Comparison of ENCODE assay signal across 31 mouse cellular contexts in genomic region chr14:121541262-121541661, GRCm38 (mm10). TPM values are rescaled to one million over a fixed set of nuclear protein-coding genes. Genes with fewer than 3 reads are reported as not detected.
DNase-seq lines count a peak whose midpoint lies in the region; ATAC-seq and TF ChIP-seq lines count a peak whose summit lies in the region.
"Had no signal": no experiment of that assay in that cellular context is flagged by ENCODE, and none has a peak within 500 bp of the region (broad histone marks: within the 10 kb centered on the region; RNA-seq: fewer than 3 reads in every experiment).

No protein-coding gene starts in this region.

- H3K4me2 ChIP-seq in heart, embryonic 13.5 days: 0 out of 2 replicates have a peak overlapping the region, but pooled peaks have one; percentile 10
- H3K4me2 ChIP-seq in intestine, embryonic 15.5 days (replicated peaks): peak overlapping the region; percentile 28; the same call in 1 of the 2 replicates
- H3K4me2 ChIP-seq: embryonic facial prominence, embryonic 13.5 days; forebrain, embryonic 13.5 days; hindbrain, embryonic 13.5 days had no signal

- TF ChIP-seq CTCF in MEL (IDR thresholded peaks at IDR 0.05 in 2 of 3, conservative IDR thresholded peaks at IDR 0.05 in 1 of 3; ENCODE audit: control insufficient read depth in 1 of 3, insufficient read depth in 1 of 3, low read depth in 2 of 3, low read length in 3 of 3, poor library complexity in 1 of 3, severe bottlenecking in 1 of 3): no peak

- 47% methylated on average over 7 of the region's 7 CpGs for WGBS in heart, embryonic 13.5 days
- 56% methylated on average over 7 of the region's 7 CpGs for WGBS in intestine, embryonic 15.5 days
- WGBS in large intestine, adult 2 months: 30% methylated on average over 7 of the region's 7 CpGs

- peaks cover 9% of the 10 kb centered on the region for H3K36me3 ChIP-seq in heart, embryonic 13.5 days
- no peaks in the 10 kb centered on the region; a peak in 1 of 4 replicates for H3K36me3 ChIP-seq in MEL (ENCODE audit: control insufficient read depth in 1 of 2, insufficient read depth in 2 of 2, low read length in 2 of 2)
- peaks cover 11% of the 10 kb centered on the region; the same call in 1 of the 2 replicates for H3K36me3 ChIP-seq in intestine, embryonic 15.5 days
- H3K36me3 ChIP-seq: embryonic facial prominence, embryonic 13.5 days; hindbrain, embryonic 10.5 days had no signal

- no peak overlapping the region for H3K27ac ChIP-seq in heart, embryonic 13.5 days (replicated peaks)
- H3K27ac ChIP-seq in MEL (ENCODE audit: control insufficient read depth, low read depth, low read length): no peak overlapping the region
- no peak overlapping the region for H3K27ac ChIP-seq in intestine, embryonic 15.5 days
- H3K27ac ChIP-seq: embryonic facial prominence, embryonic 10.5 days; embryonic facial prominence, embryonic 13.5 days; forebrain, embryonic 13.5 days; gastrocnemius, adult 2 months; hindbrain, embryonic 10.5 days; hindbrain, embryonic 13.5 days; hindbrain, postnatal 0 days had no signal

- peaks cover 10% of the 10 kb centered on the region for H3K4me1 ChIP-seq in heart, embryonic 13.5 days
- peaks cover 0 to 4% of the 10 kb centered on the region in 2 experiments; a peak in 1 of 4 replicates for H3K4me1 ChIP-seq in MEL (ENCODE audit: control insufficient read depth in 1 of 2, insufficient read depth in 2 of 2, low read length in 2 of 2)
- H3K4me1 ChIP-seq in intestine, embryonic 15.5 days (replicated peaks): no peaks in the 10 kb centered on the region
- H3K4me1 ChIP-seq: embryonic facial prominence, embryonic 10.5 days; embryonic facial prominence, embryonic 13.5 days; forebrain, embryonic 13.5 days; hindbrain, embryonic 10.5 days; hindbrain, embryonic 13.5 days had no signal

- no peaks in the 10 kb centered on the region for H3K27me3 ChIP-seq in heart, embryonic 13.5 days (replicated peaks)
- no peaks in the 10 kb centered on the region for H3K27me3 ChIP-seq in MEL (ENCODE audit: control insufficient read depth in 1 of 2, insufficient read depth in 2 of 2, low read length in 2 of 2)
- H3K27me3 ChIP-seq in intestine, embryonic 15.5 days (replicated peaks): no peaks in the 10 kb centered on the region
- H3K27me3 ChIP-seq: CH12.LX; forebrain, embryonic 13.5 days; hindbrain, embryonic 13.5 days had no signal

- no peak overlapping the region for H3K9ac ChIP-seq in heart, embryonic 13.5 days
- H3K9ac ChIP-seq in MEL (ENCODE audit: control insufficient read depth, low read depth, low read length, poor library complexity, severe bottlenecking): no peak overlapping the region
- no peak overlapping the region for H3K9ac ChIP-seq in intestine, embryonic 15.5 days
- H3K9ac ChIP-seq: embryonic facial prominence, embryonic 13.5 days; forebrain, embryonic 13.5 days; forebrain, postnatal 0 days; hindbrain, embryonic 13.5 days had no signal

- TF ChIP-seq EP300 in MEL (IDR thresholded peaks at IDR 0.05; ENCODE audit: low read depth in 1 of 2, low read length in 2 of 2): peak in 1 of 2 experiments; percentile 17; a peak in 1 of 4 replicates

- no peak for ATAC-seq in heart, embryonic 13.5 days (ENCODE audit: extremely low read depth, insufficient number of reproducible peaks, low FRiP score, low TSS enrichment)
- ATAC-seq in intestine, embryonic 15.5 days: peak; percentile 76
- ATAC-seq: forebrain, embryonic 13.5 days; forebrain, postnatal 0 days; hindbrain, postnatal 0 days; inflammation-experienced regulatory T-cells, adult 6 months had no signal

- TF ChIP-seq POLR2A in MEL (IDR thresholded peaks at IDR 0.05; ENCODE audit: control insufficient read depth in 1 of 2, insufficient read depth in 1 of 2, low read depth in 1 of 2, low read length in 2 of 2, poor library complexity in 1 of 2): no peak

- 0 out of 2 replicates have a peak, but pooled peaks cover 6% of the 10 kb centered on the region for H3K9me3 ChIP-seq in heart, embryonic 13.5 days
- H3K9me3 ChIP-seq in MEL (replicated peaks; ENCODE audit: insufficient read depth, low read length): no peaks in the 10 kb centered on the region
- no peaks in the 10 kb centered on the region for H3K9me3 ChIP-seq in intestine, embryonic 15.5 days
- H3K9me3 ChIP-seq: embryonic facial prominence, embryonic 10.5 days; forebrain, embryonic 13.5 days; G1E; hindbrain, embryonic 10.5 days; hindbrain, embryonic 13.5 days had no signal

- no peak for TF ChIP-seq RAD21 in MEL (IDR thresholded peaks at IDR 0.05; ENCODE audit: low read depth, low read length)

- no peak for DNase-seq in heart, adult 18-20 months
- DNase-seq in MEL (ENCODE audit: low read depth, low spot score): peak; percentile 7
- DNase-seq in large intestine, adult 2 months (ENCODE audit: low read depth, low spot score): peak; percentile 29
- DNase-seq in adrenal gland, postnatal 14 days: no peak
- DNase-seq in retina, embryonic 14.5 days (ENCODE audit: low spot score): no peak
- DNase-seq: adrenal gland, adult 2 months; adrenal gland, postnatal 25 days; B cell, adult 2 months; cerebellum, adult 11-12 months; cerebellum, adult 8-10 months; cerebellum, postnatal 10 days; cerebellum, postnatal 36 days; embryo, embryonic 11 days; forebrain, postnatal 0 days; gastrocnemius, adult 2 months; gastrocnemius, postnatal 14 days; heart, adult 11 months had no signal

- no peak overlapping the region for H3K4me3 ChIP-seq in heart, embryonic 13.5 days
- no peak overlapping the region for H3K4me3 ChIP-seq in MEL (ENCODE audit: control insufficient read depth in 1 of 2, insufficient read depth in 1 of 2, low read depth in 2 of 2, low read length in 2 of 2)
- no peak overlapping the region for H3K4me3 ChIP-seq in intestine, embryonic 15.5 days (replicated peaks)
- H3K4me3 ChIP-seq: embryonic facial prominence, embryonic 10.5 days; embryonic facial prominence, embryonic 13.5 days; erythroblast, embryonic 14.5 days; forebrain, embryonic 13.5 days; gastrocnemius, adult 2 months; hindbrain, embryonic 10.5 days; hindbrain, embryonic 13.5 days had no signal

- H3K79me2 ChIP-seq in MEL (ENCODE audit: control insufficient read depth, insufficient read depth, low read length, poor library complexity): no peaks in the 10 kb centered on the region

TF ChIP-seq in MEL, 35 proteins besides CTCF, POLR2A, EP300 and RAD21:
- TF ChIP-seq CHD2 (IDR thresholded peaks at IDR 0.05; ENCODE audit: low read length): no peak
- no peak for TF ChIP-seq USF2 (IDR thresholded peaks at IDR 0.05; ENCODE audit: borderline replicate concordance in 1 of 2, insufficient read depth in 1 of 2, low read depth in 1 of 2, low read length in 2 of 2)
- no peak for TF ChIP-seq ELF1 (IDR thresholded peaks at IDR 0.05; ENCODE audit: low read depth, low read length)
- no peak for TF ChIP-seq SIN3A (IDR thresholded peaks at IDR 0.05; ENCODE audit: low read length)
- TF ChIP-seq E2F4 (IDR thresholded peaks at IDR 0.05; ENCODE audit: borderline replicate concordance, low read depth, low read length): no peak
- no peak for TF ChIP-seq POLR2AphosphoS5 (IDR thresholded peaks at IDR 0.05; ENCODE audit: borderline replicate concordance, low read depth, low read length)
- no peak for TF ChIP-seq MAFK (IDR thresholded peaks at IDR 0.05; ENCODE audit: borderline replicate concordance, low read depth, low read length)
- no peak for TF ChIP-seq GABPA (IDR thresholded peaks at IDR 0.05; ENCODE audit: low read depth, low read length)
- TF ChIP-seq NRF1 (IDR thresholded peaks at IDR 0.05; ENCODE audit: insufficient read depth, low read depth, low read length, poor library complexity, severe bottlenecking): no peak
- TF ChIP-seq TAL1 (IDR thresholded peaks at IDR 0.05; ENCODE audit: low read length): no peak

RNA-seq across cellular contexts. Expression of gene Slc15a1, which starts 36.2 kb away (rescaled TPM):
- polyA plus RNA-seq in heart, embryonic 13.5 days (2015; fragmentation: Nextera tagmentation; extraction: Ambion mirVana): 0.06 TPM in 1 of 2 replicates, not detected in the other
- not detected for total RNA-seq in heart, adult 18-20 months (2021)
- total RNA-seq in MEL (2012; rRNA removed): not detected in 2 replicates
- polyA plus RNA-seq in MEL (2012; ENCODE audit: insufficient read depth in 1 of 2, insufficient read length in 2 of 2, low read depth in 1 of 2, low replicate concordance in 2 of 2, missing spikeins in 1 of 2): not detected
- 6.0 and 6.6 TPM in 2 replicates for polyA plus RNA-seq in intestine, embryonic 15.5 days (2015; fragmentation: Nextera tagmentation; extraction: Ambion mirVana)
- polyA plus RNA-seq in large intestine, adult 2 months (2012; rRNA removed): 66.9 and 341 TPM in 2 replicates
- 0.22 and 0.23 TPM in 2 replicates for total RNA-seq in adrenal gland, postnatal 14 days (2021)
- total RNA-seq: adrenal gland, postnatal 25 days; forebrain, postnatal 0 days; gastrocnemius, adult 2 months; gastrocnemius, postnatal 14 days; gastrocnemius, postnatal 4 days; heart, postnatal 25 days; hindbrain, postnatal 0 days had no signal
- polyA plus RNA-seq: forebrain, embryonic 13.5 days; G1E; hindbrain, embryonic 13.5 days had no signal

Comparison
In these comparisons a context has a peak if more than half of its experiments do, and no peak if none do; other contexts are left out.
1. DNase-seq: peak in MEL (single experiment) and large intestine, adult 2 months (single experiment); none in heart, adult 18-20 months (0 of 2), adrenal gland, postnatal 14 days (single experiment) and retina, embryonic 14.5 days (single experiment).